Mouse (Mus musculus) hindbrain, embryonic 16.5 days (tissue): ENCODE results near the gene Supt5. TPM values are rescaled to one million over a fixed set of nuclear protein-coding genes. Genes with fewer than 3 reads are reported as not detected.
A peak's percentile ranks its signal among the peaks of the same experiment; 100 is the strongest.
"Not testable (repeated sequence)": the region's sequence is repeated elsewhere in the genome, so short reads cannot be mapped to it uniquely, and the experiment has no call there.

Experiments
- ATAC-seq: fragments of 200-750 bp; cut with Nextera tagmentation; 2 replicates; pipeline ENCODE4 v1.8.0; 2017; ENCODE audit warnings: moderate TSS enrichment, moderate library complexity
- H3K27ac ChIP-seq: fragments of 300-500 bp; sonication (generic); 2 replicates; pipeline ENCODE4 v1.5.1; 2014; ENCODE audit warnings: low read depth, mild to moderate bottlenecking, control low read depth, low read length, moderate library complexity
- H3K27me3 ChIP-seq: fragments of 300-500 bp; sonication (generic); replicated peaks from 2 replicates; pipeline ENCODE4 v1.6.1; 2014; ENCODE audit warnings: low read length; ENCODE audit not compliant: control insufficient read depth, insufficient read depth
- H3K36me3 ChIP-seq: fragments of 300-500 bp; sonication (generic); 2 replicates; pipeline ENCODE4 v1.6.1; 2014; ENCODE audit warnings: mild to moderate bottlenecking, low read length, moderate library complexity, mixed read lengths; ENCODE audit not compliant: control insufficient read depth, insufficient read depth
- H3K4me1 ChIP-seq: fragments of 300-500 bp; sonication (generic); 2 replicates; pipeline ENCODE4 v1.6.1; 2014; ENCODE audit warnings: low read depth, low read length; ENCODE audit not compliant: control insufficient read depth, insufficient read depth
- H3K4me2 ChIP-seq: fragments of 300-500 bp; sonication (generic); 2 replicates; pipeline ENCODE4 v1.6.1; 2014; ENCODE audit warnings: mild to moderate bottlenecking, low read length, control low read depth, moderate library complexity
- H3K4me3 ChIP-seq: fragments of 300-500 bp; sonication (generic); 2 replicates; pipeline ENCODE4 v1.5.1; 2014; ENCODE audit warnings: mild to moderate bottlenecking, low read length, control low read depth, moderate library complexity
- H3K9ac ChIP-seq: fragments of 300-500 bp; sonication (generic); 2 replicates; pipeline ENCODE4 v1.6.1; 2014; ENCODE audit warnings: low read depth, mild to moderate bottlenecking, control low read depth, low read length, moderate library complexity
- H3K9me3 ChIP-seq: fragments of 300-500 bp; sonication (generic); 2 replicates; pipeline ENCODE4 v1.6.1; 2014; ENCODE audit warnings: mild to moderate bottlenecking, low read length, moderate library complexity; ENCODE audit not compliant: control insufficient read depth
- WGBS: fragments of 180-500 bp; shearing (Covaris S2); extraction: QIAGEN DNeasy Blood & Tissue Kit; methylation state at CpG from one replicate; pipeline ENCODE4 v1.1.7; 2014; 5-methylcytosine and 5-hydroxymethylcytosine counted together
- polyA plus RNA-seq: library from polyadenylated mRNA; unstranded; fragments of >200 nt; fragmentation: Nextera tagmentation; extraction: Ambion mirVana; gene quantifications from 2 replicates; pipeline ENCODE4 v1.2.1, GENCODE M21; 2015

Gene Supt5
- 94.9 and 112 TPM in 2 replicates for polyA plus RNA-seq

GRCm38 (mm10) chr7:28338108-28338998 lies at the start of gene Supt5:
Gene Supt5, minus strand, starts transcription at chr7:28338746.
- under 1% methylated on average over 76 of the region's 77 CpGs for WGBS
- H3K4me1 ChIP-seq, result peaks cover 12% of the 10 kb centered on the region

DNA sequence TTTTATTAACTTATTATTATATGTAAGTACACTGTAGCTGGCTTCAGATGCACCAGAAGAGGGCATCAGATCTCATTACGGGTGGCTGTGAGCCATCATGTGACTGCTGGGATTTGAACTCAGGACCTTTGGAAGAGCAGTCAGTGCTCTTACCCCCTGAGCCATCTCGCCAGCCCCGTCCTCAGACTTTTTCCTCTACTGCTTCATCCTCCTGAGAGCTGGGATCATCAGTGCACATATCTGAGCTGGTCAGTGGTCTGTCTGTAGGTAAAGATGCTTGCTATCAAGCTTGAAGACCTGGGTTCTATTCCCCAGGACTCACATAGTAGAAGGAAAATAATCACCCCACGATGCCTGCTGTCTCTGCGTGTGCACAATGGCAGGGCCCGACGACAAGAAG lies 48.8 kb upstream of the Supt5 start:
- 88% methylated on average over 7 of the region's 7 CpGs for WGBS
- ATAC-seq, H3K27ac ChIP-seq, H3K27me3 ChIP-seq, H3K4me2 ChIP-seq, H3K9me3 ChIP-seq, H3K9ac ChIP-seq, H3K4me3 ChIP-seq: not testable (repeated sequence)
- peaks cover 23% of the 10 kb centered on the region for H3K36me3 ChIP-seq
- peaks cover 12% of the 10 kb centered on the region for H3K4me1 ChIP-seq

More at GRCm38 (mm10) chr7:28338108-28338998, at the start of gene Supt5:
- no peaks in the 10 kb centered on the region for H3K9me3 ChIP-seq
- H3K4me3 ChIP-seq, result peak within 1 kb of the TSS; percentile 99
- H3K9ac ChIP-seq, result peak within 1 kb of the TSS; percentile 72
- H3K27ac ChIP-seq, result peak within 1 kb of the TSS; percentile 76
- peak; percentile 99 for ATAC-seq
- peak within 1 kb of the TSS; percentile 86 for H3K4me2 ChIP-seq
- H3K27me3 ChIP-seq, result no peaks in the 10 kb centered on the region
- no peaks in the 10 kb centered on the region for H3K36me3 ChIP-seq

DNA sequence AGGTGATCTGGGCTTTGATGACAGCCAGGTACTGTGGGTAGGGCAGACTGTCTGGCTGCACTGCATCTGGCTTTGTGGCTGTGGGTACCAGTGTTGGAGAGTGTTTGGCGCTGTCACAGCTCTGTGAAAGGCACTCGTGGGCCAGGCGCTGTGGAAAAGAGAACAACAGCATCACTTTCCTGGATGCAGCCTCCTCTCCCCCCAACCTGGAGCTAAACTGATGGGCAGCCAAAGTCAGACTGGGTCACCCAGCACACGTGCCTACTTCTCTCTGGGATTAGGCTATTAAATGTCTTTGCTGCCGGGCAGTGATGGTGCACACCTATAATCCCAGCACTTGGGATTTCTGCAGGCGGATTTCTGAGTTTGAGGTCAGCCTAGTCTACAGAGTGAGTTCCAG lies 48.3 kb upstream of the Supt5 start:
- not testable (repeated sequence) for H3K4me2 ChIP-seq, H3K27ac ChIP-seq, H3K27me3 ChIP-seq, H3K9me3 ChIP-seq, H3K4me3 ChIP-seq, H3K9ac ChIP-seq, ATAC-seq
- H3K4me1 ChIP-seq, result peaks cover 13% of the 10 kb centered on the region
- 90% methylated on average over 5 of the region's 6 CpGs for WGBS
- peaks cover 23% of the 10 kb centered on the region for H3K36me3 ChIP-seq

GRCm38 (mm10) chr7:28386462-28386861 lies 47.9 kb upstream of the Supt5 start:
- Histone ChIP-seq H3K27ac (no peak overlapping the region), H3K4me3 (no peak overlapping the region), H3K36me3 (peaks cover 23% of the 10 kb centered on the region), H3K4me2 (no peak overlapping the region), H3K4me1 (peaks cover 10% of the 10 kb centered on the region), H3K27me3 (no peaks in the 10 kb centered on the region), H3K9ac (no peak overlapping the region), H3K9me3 (no peaks in the 10 kb centered on the region)
- WGBS, result 26% methylated on average over 4 of the region's 4 CpGs
- peak; percentile 35; the same call in 1 of the 2 replicates for ATAC-seq

DNA sequence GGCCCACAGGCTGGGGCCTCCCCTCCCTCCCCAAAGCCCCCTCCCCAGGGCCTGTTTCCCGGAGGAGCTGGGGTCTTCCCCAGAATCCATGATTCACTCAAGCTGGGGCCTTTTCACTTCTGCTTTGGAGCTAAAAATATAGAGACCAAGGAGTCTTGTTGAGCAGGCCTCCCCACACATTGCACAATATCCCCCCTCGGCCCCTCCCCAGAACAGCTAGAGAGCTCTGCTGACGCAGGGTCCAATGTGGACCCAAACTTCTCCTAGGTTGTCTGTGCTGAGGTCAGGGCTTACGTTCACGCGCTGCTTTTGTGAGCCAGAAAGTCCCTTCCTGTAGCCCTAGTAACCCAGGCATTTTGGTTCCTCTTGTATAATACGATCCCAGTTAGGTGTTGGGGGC lies 47.5 kb upstream of the Supt5 start:
- no peak overlapping the region for H3K9ac ChIP-seq
- H3K36me3 ChIP-seq, result peaks cover 23% of the 10 kb centered on the region

GRCm38 (mm10) chr7:28385196-28385595 lies 46.6 kb upstream of the Supt5 start:
- peaks cover 9% of the 10 kb centered on the region for H3K4me1 ChIP-seq
- H3K27ac ChIP-seq, result no peak overlapping the region
- no peaks in the 10 kb centered on the region for H3K27me3 ChIP-seq
- H3K9ac ChIP-seq, result no peak overlapping the region
- H3K4me2 ChIP-seq, result no peak overlapping the region
- H3K36me3 ChIP-seq, result peaks cover 16% of the 10 kb centered on the region
- H3K4me3 ChIP-seq, result no peak overlapping the region
- no peak for ATAC-seq
- WGBS, result 93% methylated on average over 9 of the region's 9 CpGs
- no peaks in the 10 kb centered on the region for H3K9me3 ChIP-seq

More for the DNA sequence above, 47.5 kb upstream of the Supt5 start:
- 94% methylated on average over 7 of the region's 7 CpGs for WGBS
- Histone ChIP-seq H3K4me3 (no peak overlapping the region), H3K4me1 (peaks cover 9% of the 10 kb centered on the region), H3K27me3 (no peaks in the 10 kb centered on the region), H3K9me3 (no peaks in the 10 kb centered on the region), H3K27ac (no peak overlapping the region), H3K4me2 (no peak overlapping the region)
- ATAC-seq, result no peak

DNA sequence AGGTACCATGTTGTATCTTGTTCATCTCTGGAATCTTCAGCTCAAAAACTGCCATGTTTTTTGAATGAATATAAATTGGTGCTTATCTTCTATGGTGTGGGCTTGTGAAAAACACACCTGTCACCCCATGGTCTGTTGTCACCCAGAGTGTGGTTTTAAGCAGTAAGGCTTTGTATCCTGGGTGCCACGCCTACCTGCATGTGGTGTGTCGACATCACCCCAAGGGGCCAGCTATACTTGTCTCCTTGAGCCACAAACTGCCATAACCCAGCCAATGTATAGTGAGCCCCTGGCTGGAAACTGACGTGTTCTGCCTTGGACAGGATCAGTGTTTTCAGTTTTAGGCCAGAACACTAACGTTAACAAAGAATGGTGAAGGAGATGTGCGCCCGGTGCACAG lies 45.6 kb upstream of the Supt5 start:
- H3K4me3 ChIP-seq, result no peak overlapping the region
- H3K9me3 ChIP-seq, result no peaks in the 10 kb centered on the region
- peaks cover 11% of the 10 kb centered on the region; the same call in 1 of the 2 replicates for H3K36me3 ChIP-seq
- H3K27ac ChIP-seq, result no peak overlapping the region
- H3K27me3 ChIP-seq, result no peaks in the 10 kb centered on the region
- WGBS, result 82% methylated on average over 6 of the region's 6 CpGs
- no peak overlapping the region for H3K4me2 ChIP-seq
- peaks cover 13% of the 10 kb centered on the region for H3K4me1 ChIP-seq
- ATAC-seq, result no peak
- no peak overlapping the region for H3K9ac ChIP-seq

DNA sequence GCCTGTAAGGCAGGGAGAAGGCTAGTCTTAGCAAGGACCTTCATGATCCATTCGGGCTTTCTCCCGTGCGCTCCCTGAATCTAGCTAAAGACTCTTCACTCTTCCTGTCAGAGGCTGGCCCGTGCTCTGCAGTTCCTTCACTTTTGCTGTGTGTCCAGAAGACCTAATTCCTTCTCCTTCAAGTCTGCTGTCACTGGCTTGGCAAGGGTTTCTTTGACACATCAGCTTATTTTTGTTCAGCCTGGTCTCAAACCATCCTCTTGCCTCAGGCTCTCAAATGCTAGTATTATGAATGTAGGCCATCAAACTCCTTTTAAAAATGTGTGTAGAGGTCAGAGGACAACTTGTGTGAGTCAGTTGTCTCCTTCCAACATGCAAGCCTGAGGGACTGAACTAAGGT lies 45.1 kb upstream of the Supt5 start:
- 83% methylated on average over 4 of the region's 4 CpGs for WGBS
- no peak overlapping the region for H3K4me3 ChIP-seq

GRCm38 (mm10) chr7:28382981-28383396 lies 44.4 kb upstream of the Supt5 start:
- WGBS, result 72% methylated on average over 11 of the region's 11 CpGs
- H3K9me3 ChIP-seq, result no peaks in the 10 kb centered on the region

More for the DNA sequence above, 45.1 kb upstream of the Supt5 start:
- H3K9ac ChIP-seq, result no peak overlapping the region
- H3K27ac ChIP-seq, result no peak overlapping the region
- H3K36me3 ChIP-seq, result peaks cover 8% of the 10 kb centered on the region; the same call in 1 of the 2 replicates
- ATAC-seq, result no peak
- H3K27me3 ChIP-seq, result no peaks in the 10 kb centered on the region
- H3K4me1 ChIP-seq, result peaks cover 16% of the 10 kb centered on the region
- no peaks in the 10 kb centered on the region for H3K9me3 ChIP-seq
- no peak overlapping the region for H3K4me2 ChIP-seq

More at GRCm38 (mm10) chr7:28382981-28383396, 44.4 kb upstream of the Supt5 start:
- Histone ChIP-seq H3K9ac (no peak overlapping the region), H3K27ac (no peak overlapping the region), H3K4me3 (no peak overlapping the region), H3K27me3 (no peaks in the 10 kb centered on the region), H3K36me3 (peaks cover 6% of the 10 kb centered on the region; the same call in 1 of the 2 replicates), H3K4me2 (no peak overlapping the region), H3K4me1 (peaks cover 21% of the 10 kb centered on the region)
- ATAC-seq, result no peak
